Mouse (Mus musculus) limb, embryonic 13.5 days (tissue): Measurements from ENCODE around the gene Snx21. TPM values are rescaled to one million over a fixed set of nuclear protein-coding genes. Genes with fewer than 3 reads are reported as not detected.

Experiments used
- ATAC-seq: fragments of 200-750 bp; cut with Nextera tagmentation; 2 replicates; pipeline ENCODE4 v1.8.0; 2017; ENCODE audit warnings: low read depth, moderate number of reproducible peaks, moderate TSS enrichment; ENCODE audit not compliant: low FRiP score
- H3K27ac ChIP-seq: fragments of 300-500 bp; sonication (generic); 2 replicates; pipeline ENCODE4 v1.5.1; 2015; ENCODE audit warnings: inconsistent platforms, mild to moderate bottlenecking, moderate library complexity
- H3K27me3 ChIP-seq: fragments of 300-500 bp; sonication (generic); 2 replicates; pipeline ENCODE4 v1.6.1; 2015; ENCODE audit warnings: mild to moderate bottlenecking, inconsistent platforms
- H3K36me3 ChIP-seq: fragments of 300-500 bp; sonication (generic); 2 replicates; pipeline ENCODE4 v1.6.1; 2015; ENCODE audit warnings: inconsistent platforms, mild to moderate bottlenecking, moderate library complexity
- H3K4me1 ChIP-seq: fragments of 300-500 bp; sonication (generic); 2 replicates; pipeline ENCODE4 v1.6.1; 2015; ENCODE audit warnings: inconsistent platforms
- H3K4me2 ChIP-seq: fragments of 300-500 bp; sonication (generic); replicated peaks from 2 replicates; pipeline ENCODE4 v1.6.1; 2015; ENCODE audit warnings: inconsistent platforms, mild to moderate bottlenecking, moderate library complexity
- H3K4me3 ChIP-seq: fragments of 300-500 bp; sonication (generic); 2 replicates; pipeline ENCODE4 v1.5.1; 2015; ENCODE audit warnings: moderate library complexity, mild to moderate bottlenecking, inconsistent platforms
- H3K9ac ChIP-seq: fragments of 300-500 bp; sonication (generic); 2 replicates; pipeline ENCODE4 v1.6.1; 2015; ENCODE audit warnings: mild to moderate bottlenecking, inconsistent platforms
- H3K9me3 ChIP-seq: fragments of 300-500 bp; sonication (generic); 2 replicates; pipeline ENCODE4 v1.6.1; 2016; ENCODE audit warnings: inconsistent platforms
- WGBS: fragments of 180-500 bp; shearing (Covaris S2); methylation state at CpG from one replicate; pipeline ENCODE4 v1.1.7; 2015; 5-methylcytosine and 5-hydroxymethylcytosine counted together
- polyA plus RNA-seq: library from polyadenylated mRNA; unstranded; fragments of >200 nt; fragmentation: Nextera tagmentation; extraction: Ambion mirVana; gene quantifications from 2 replicates; pipeline ENCODE4 v1.2.1, GENCODE M21; 2015

Snx21 gene
- polyA plus RNA-seq, 1 experiment from 2014 or later, result 27.6 TPM

- H3K36me3 ChIP-seq, result peaks cover 53% of the 10 kb centered on the region
- WGBS, result 3% methylated on average over 10 of the region's 10 CpGs
Observed at GRCm38 (mm10) chr2:164823181-164823585, 37.6 kb downstream of the Snx21 start.

GRCm38 (mm10) chr2:164823969-164824368 lies 38.3 kb downstream of the Snx21 start:
- Histone ChIP-seq H3K4me2 (peak overlapping the region; percentile 74), H3K9me3 (no peaks in the 10 kb centered on the region), H3K4me1 (peaks cover 10% of the 10 kb centered on the region), H3K9ac (no peak overlapping the region), H3K27me3 (no peaks in the 10 kb centered on the region), H3K36me3 (peaks cover 61% of the 10 kb centered on the region), H3K4me3 (peak overlapping the region; percentile 71; the same call in 1 of the 2 replicates), H3K27ac (no peak overlapping the region)
- ATAC-seq, result no peak
- WGBS, result 92% methylated on average over 4 of the region's 4 CpGs

More at GRCm38 (mm10) chr2:164823181-164823585, 37.6 kb downstream of the Snx21 start:
- H3K4me2 ChIP-seq, result peak overlapping the region; percentile 74
- peak overlapping the region; percentile 71 for H3K4me3 ChIP-seq
- H3K9ac ChIP-seq, result peak overlapping the region; percentile 76
- ATAC-seq, result peak; percentile 21; the same call in 1 of the 2 replicates
- H3K27ac ChIP-seq, result peak overlapping the region; percentile 67; the same call in 1 of the 2 replicates
- peaks cover 10% of the 10 kb centered on the region for H3K4me1 ChIP-seq
- no peaks in the 10 kb centered on the region for H3K9me3 ChIP-seq
- H3K27me3 ChIP-seq, result no peaks in the 10 kb centered on the region

- no peak overlapping the region for H3K27ac ChIP-seq
- no peak overlapping the region for H3K4me2 ChIP-seq
- no peak overlapping the region for H3K4me3 ChIP-seq
- no peak for ATAC-seq
- H3K9me3 ChIP-seq, result no peaks in the 10 kb centered on the region
- H3K9ac ChIP-seq, result no peak overlapping the region; the same call in 1 of the 2 replicates
- peaks cover 56% of the 10 kb centered on the region for H3K36me3 ChIP-seq
- H3K27me3 ChIP-seq, result no peaks in the 10 kb centered on the region
- peaks cover 10% of the 10 kb centered on the region for H3K4me1 ChIP-seq
- 95% methylated on average over 17 of the region's 17 CpGs for WGBS
Observed at GRCm38 (mm10) chr2:164825521-164825920, 39.9 kb downstream of the Snx21 start.

- no peak for ATAC-seq
- no peak overlapping the region for H3K4me2 ChIP-seq
- H3K9me3 ChIP-seq, result no peaks in the 10 kb centered on the region
- H3K27me3 ChIP-seq, result no peaks in the 10 kb centered on the region
- H3K27ac ChIP-seq, result no peak overlapping the region
- WGBS, result 85% methylated on average over 16 of the region's 16 CpGs
- H3K4me3 ChIP-seq, result no peak overlapping the region
- H3K4me1 ChIP-seq, result peaks cover 8% of the 10 kb centered on the region
- H3K9ac ChIP-seq, result 0 out of 2 replicates have a peak overlapping the region, but pooled peaks have one; percentile 14
- peaks cover 46% of the 10 kb centered on the region for H3K36me3 ChIP-seq
Observed at GRCm38 (mm10) chr2:164827146-164827850, 41.7 kb downstream of the Snx21 start.

- WGBS, result 87% methylated on average over 6 of the region's 6 CpGs
- Histone ChIP-seq H3K36me3 (peaks cover 46% of the 10 kb centered on the region), H3K4me2 (no peak within 1 kb of the TSS), H3K27me3 (no peaks in the 10 kb centered on the region), H3K9ac (0 out of 2 replicates have a peak within 1 kb of the TSS, but pooled peaks have one; percentile 14), H3K4me1 (peaks cover 12% of the 10 kb centered on the region), H3K27ac (no peak within 1 kb of the TSS), H3K4me3 (no peak within 1 kb of the TSS), H3K9me3 (no peaks in the 10 kb centered on the region)
- ATAC-seq, result no peak
Observed at GRCm38 (mm10) chr2:164828437-164828836, 42.8 kb downstream of the Snx21 start, which contains the start of gene Spata25. Gene Spata25 (minus strand): TSS chr2:164828537.

GRCm38 (mm10) chr2:164829090-164829489 lies 43.5 kb downstream of the Snx21 start:
- no peak overlapping the region for H3K4me2 ChIP-seq
- peaks cover 46% of the 10 kb centered on the region for H3K36me3 ChIP-seq
- no peaks in the 10 kb centered on the region for H3K9me3 ChIP-seq
- WGBS, result 100% methylated on average over 1 of the region's 1 CpGs
- no peak for ATAC-seq
- H3K27me3 ChIP-seq, result no peaks in the 10 kb centered on the region
- H3K9ac ChIP-seq, result no peak overlapping the region
- H3K4me3 ChIP-seq, result no peak overlapping the region
- H3K4me1 ChIP-seq, result peaks cover 8% of the 10 kb centered on the region
- H3K27ac ChIP-seq, result no peak overlapping the region

- no peak overlapping the region for H3K4me2 ChIP-seq
- peaks cover 39% of the 10 kb centered on the region for H3K36me3 ChIP-seq
- H3K4me1 ChIP-seq, result peaks cover 18% of the 10 kb centered on the region
- no peaks in the 10 kb centered on the region for H3K27me3 ChIP-seq
- ATAC-seq, result no peak
- 79% methylated on average over 10 of the region's 10 CpGs for WGBS
- no peaks in the 10 kb centered on the region for H3K9me3 ChIP-seq
- no peak overlapping the region for H3K9ac ChIP-seq
- H3K4me3 ChIP-seq, result no peak overlapping the region
- no peak overlapping the region for H3K27ac ChIP-seq
Observed at GRCm38 (mm10) chr2:164831029-164831428, 45.4 kb downstream of the Snx21 start.

GRCm38 (mm10) chr2:164832032-164832747 lies 46.6 kb downstream of the Snx21 start:
- peaks cover 18% of the 10 kb centered on the region for H3K4me1 ChIP-seq
- ATAC-seq, result no peak
- H3K27me3 ChIP-seq, result no peaks in the 10 kb centered on the region
- peak overlapping the region; percentile 98 for H3K4me2 ChIP-seq
- H3K9ac ChIP-seq, result peak overlapping the region; percentile 86
- peaks cover 38% of the 10 kb centered on the region for H3K36me3 ChIP-seq
- H3K9me3 ChIP-seq, result no peaks in the 10 kb centered on the region
- H3K27ac ChIP-seq, result peak overlapping the region; percentile 75; the same call in 1 of the 2 replicates
- WGBS, result 59% methylated on average over 16 of the region's 16 CpGs
- H3K4me3 ChIP-seq, result peak overlapping the region; percentile 78

GRCm38 (mm10) chr2:164832748-164833301 lies 47.2 kb downstream of the Snx21 start, which contains the start of gene Ctsa:
Gene Ctsa (plus strand): TSS chr2:164832873.
- H3K27me3 ChIP-seq, result no peaks in the 10 kb centered on the region
- H3K9me3 ChIP-seq, result no peaks in the 10 kb centered on the region
- peak within 1 kb of the TSS; percentile 86 for H3K9ac ChIP-seq
- H3K36me3 ChIP-seq, result peaks cover 37% of the 10 kb centered on the region
- ATAC-seq, result peak; percentile 34; the same call in 1 of the 2 replicates
- 1% methylated on average over 35 of the region's 35 CpGs for WGBS
- H3K27ac ChIP-seq, result peak within 1 kb of the TSS; percentile 75
- peak within 1 kb of the TSS; percentile 78 for H3K4me3 ChIP-seq
- peaks cover 18% of the 10 kb centered on the region for H3K4me1 ChIP-seq
- peak within 1 kb of the TSS; percentile 98 for H3K4me2 ChIP-seq

GRCm38 (mm10) chr2:164833314-164833959 lies 47.8 kb downstream of the Snx21 start, which contains the start of gene Neurl2:
Gene Neurl2 (minus strand): TSS chr2:164833456.
- Histone ChIP-seq H3K27me3 (no peaks in the 10 kb centered on the region), H3K9ac (peak within 1 kb of the TSS; percentile 86), H3K4me2 (peak within 1 kb of the TSS; percentile 98), H3K36me3 (peaks cover 37% of the 10 kb centered on the region), H3K4me3 (peak within 1 kb of the TSS; percentile 78), H3K27ac (peak within 1 kb of the TSS; percentile 75), H3K9me3 (no peaks in the 10 kb centered on the region), H3K4me1 (peaks cover 18% of the 10 kb centered on the region)
- ATAC-seq, result peak; percentile 75
- under 1% methylated on average over 31 of the region's 31 CpGs for WGBS

GRCm38 (mm10) chr2:164834531-164834930 lies 48.9 kb downstream of the Snx21 start:
- no peak for ATAC-seq
- WGBS, result 43% methylated on average over 8 of the region's 8 CpGs
- H3K27me3 ChIP-seq, result no peaks in the 10 kb centered on the region
- H3K4me2 ChIP-seq, result peak overlapping the region; percentile 98
- no peak overlapping the region for H3K27ac ChIP-seq
- H3K9me3 ChIP-seq, result no peaks in the 10 kb centered on the region
- peaks cover 18% of the 10 kb centered on the region for H3K4me1 ChIP-seq
- H3K36me3 ChIP-seq, result peaks cover 41% of the 10 kb centered on the region
- peak overlapping the region; percentile 78 for H3K4me3 ChIP-seq
- H3K9ac ChIP-seq, result peak overlapping the region; percentile 86
